Mouse (Mus musculus): ENCODE data around the gene Nras. TPM values are rescaled to one million over a fixed set of nuclear protein-coding genes. Genes with fewer than 3 reads are reported as not detected.

Nras gene
- polyA plus RNA-seq, 1 experiment, result 44.5 TPM

DNA sequence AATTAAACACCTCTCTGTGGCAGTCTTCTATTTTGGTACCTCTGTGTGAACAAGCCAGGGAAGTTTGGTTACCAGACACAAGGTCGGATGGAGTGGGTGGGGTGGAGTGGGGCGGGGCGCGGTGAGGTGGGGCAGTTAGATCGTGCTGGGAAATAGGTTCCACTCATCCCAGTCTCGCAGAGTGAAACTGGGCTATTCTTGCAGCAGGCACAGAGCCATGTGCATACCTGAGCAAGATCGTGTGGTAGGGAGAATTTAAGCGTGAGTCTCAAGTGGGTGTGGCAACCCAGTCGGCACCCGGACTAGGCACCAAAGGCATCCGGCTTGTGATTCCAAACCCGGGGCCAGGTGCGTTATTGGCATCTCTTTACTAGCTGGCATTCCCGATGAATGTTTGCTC is 43.8 kb downstream of the Nras start:
- TF ChIP-seq E2F4 (IDR thresholded peaks at IDR 0.05; ENCODE audit: insufficient read depth) (no peak), POLR2AphosphoS2 (IDR thresholded peaks at IDR 0.05; ENCODE audit: insufficient read length, low read depth) (no peak), USF1 (IDR thresholded peaks at IDR 0.05; ENCODE audit: low read depth) (no peak), REST (IDR thresholded peaks at IDR 0.05; ENCODE audit: insufficient read depth, insufficient read length) (no peak), MYOD1 (IDR thresholded peaks at IDR 0.05; ENCODE audit: control insufficient read depth in 1 of 3, insufficient read length in 2 of 3, low read depth in 2 of 3) (no peak), CEBPB (IDR thresholded peaks at IDR 0.05; ENCODE audit: insufficient read depth, poor library complexity, severe bottlenecking) (no peak)
- H3ac ChIP-seq (ENCODE audit: control insufficient read depth, insufficient read length), result peak overlapping the region; percentile 6
- H3K4me2 ChIP-seq (ENCODE audit: low read depth), result peak overlapping the region; percentile 99
- no peaks in the 10 kb centered on the region for H3K79me2 ChIP-seq (ENCODE audit: control insufficient read depth, insufficient read depth)
- no peaks in the 10 kb centered on the region for H3K27me3 ChIP-seq (ENCODE audit: control insufficient read depth, insufficient read depth, insufficient read length)
- H3K4me3 ChIP-seq, result peak overlapping the region; percentile 36
- H3K36me3 ChIP-seq (ENCODE audit: control insufficient read depth, insufficient read depth), result no peaks in the 10 kb centered on the region

- peak within 1 kb of the TSS; percentile 99 for H3K4me2 ChIP-seq (ENCODE audit: low read depth)
- peak within 1 kb of the TSS; percentile 36 for H3K4me3 ChIP-seq
- H3K79me2 ChIP-seq (ENCODE audit: control insufficient read depth, insufficient read depth), result no peaks in the 10 kb centered on the region
- H3ac ChIP-seq (ENCODE audit: control insufficient read depth, insufficient read length), result peak within 1 kb of the TSS; percentile 6
- H3K27me3 ChIP-seq (ENCODE audit: control insufficient read depth, insufficient read depth, insufficient read length), result no peaks in the 10 kb centered on the region
- TF ChIP-seq MYOG (IDR thresholded peaks at IDR 0.05; ENCODE audit: control insufficient read depth in 1 of 3, insufficient read depth in 1 of 3, insufficient read length in 2 of 3, low read depth in 2 of 3) (peak in 1 of 3 experiments; percentile 22), SRF (IDR thresholded peaks at IDR 0.05; ENCODE audit: control insufficient read depth, insufficient read length, low read depth) (no peak), POLR2AphosphoS2 (IDR thresholded peaks at IDR 0.05; ENCODE audit: insufficient read length, low read depth) (peak; percentile 89), MYOD1 (IDR thresholded peaks at IDR 0.05; ENCODE audit: control insufficient read depth in 1 of 3, insufficient read length in 2 of 3, low read depth in 2 of 3) (peak in 1 of 3 experiments; percentile 64), CEBPB (IDR thresholded peaks at IDR 0.05; ENCODE audit: insufficient read depth, poor library complexity, severe bottlenecking) (no peak), POLR2A (IDR thresholded peaks at IDR 0.05; ENCODE audit: insufficient read length, low read depth) (peak; percentile 98)
- H3K36me3 ChIP-seq (ENCODE audit: control insufficient read depth, insufficient read depth), result no peaks in the 10 kb centered on the region
Measured at GRCm38 (mm10) chr3:103102454-103103390, 44.6 kb downstream of the Nras start, which contains the start of gene Dennd2c. Dennd2c (plus strand) TSS chr3:103102604.

DNA sequence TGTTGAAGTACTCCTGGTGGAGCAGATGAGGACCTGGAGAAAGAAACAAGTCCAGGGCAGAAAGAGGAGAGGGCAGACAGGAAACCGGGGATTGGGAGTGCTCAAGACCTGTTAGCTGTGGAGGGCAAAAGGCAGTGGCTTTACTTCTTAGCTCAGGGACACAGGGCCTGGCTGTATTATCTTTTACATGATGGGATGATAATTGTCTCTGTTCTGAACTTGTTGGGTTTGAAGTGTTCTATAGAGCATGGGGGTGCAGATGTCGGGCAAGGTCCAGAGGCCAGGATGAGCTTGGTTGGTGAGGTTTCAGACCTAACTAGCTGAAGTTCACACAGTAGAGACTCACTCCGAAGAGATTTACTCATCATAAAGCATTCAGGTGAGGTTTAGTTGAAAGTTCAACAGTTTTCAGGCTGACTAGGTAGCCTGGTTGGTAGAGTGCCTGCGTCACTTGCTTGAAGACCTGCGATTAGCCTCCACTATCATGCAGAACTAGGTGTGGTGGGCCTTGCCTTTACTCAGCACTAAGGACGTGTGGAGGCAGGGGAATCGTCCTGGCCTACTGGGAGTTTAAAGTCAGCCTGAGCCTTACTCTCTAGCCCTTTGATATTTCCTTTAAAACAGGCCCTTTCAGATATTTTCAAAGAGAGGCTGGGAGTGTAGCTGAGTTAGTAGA is 49.6 kb downstream of the Nras start:
- TF ChIP-seq POLR2A (IDR thresholded peaks at IDR 0.05; ENCODE audit: insufficient read length, low read depth), result no peak
- TF ChIP-seq USF1 (IDR thresholded peaks at IDR 0.05; ENCODE audit: low read depth), result no peak
- TF ChIP-seq MYOD1 (IDR thresholded peaks at IDR 0.05; ENCODE audit: control insufficient read depth in 1 of 3, insufficient read length in 2 of 3, low read depth in 2 of 3), result no peak
- TF ChIP-seq CEBPB (IDR thresholded peaks at IDR 0.05; ENCODE audit: insufficient read depth, poor library complexity, severe bottlenecking), result no peak
- no peak for TF ChIP-seq MYOG (IDR thresholded peaks at IDR 0.05; ENCODE audit: control insufficient read depth in 1 of 3, insufficient read depth in 1 of 3, insufficient read length in 2 of 3, low read depth in 2 of 3)
- no peak for TF ChIP-seq TCF12 (IDR thresholded peaks at IDR 0.05; ENCODE audit: insufficient read depth, poor library complexity, severe bottlenecking)
- TF ChIP-seq POLR2AphosphoS2 (IDR thresholded peaks at IDR 0.05; ENCODE audit: insufficient read length, low read depth), result no peak
- no peak for TF ChIP-seq SRF (IDR thresholded peaks at IDR 0.05; ENCODE audit: control insufficient read depth, insufficient read length, low read depth)
- TF ChIP-seq MAX (IDR thresholded peaks at IDR 0.05; ENCODE audit: low read depth), result no peak
- no peak for TF ChIP-seq REST (IDR thresholded peaks at IDR 0.05; ENCODE audit: insufficient read depth, insufficient read length)
- no peak for TF ChIP-seq TCF3 (IDR thresholded peaks at IDR 0.05; ENCODE audit: insufficient read length, low read depth)
- TF ChIP-seq E2F4 (IDR thresholded peaks at IDR 0.05; ENCODE audit: insufficient read depth), result no peak
- no peak overlapping the region for H3K4me2 ChIP-seq (ENCODE audit: low read depth)
- no peaks in the 10 kb centered on the region for H3K79me2 ChIP-seq (ENCODE audit: control insufficient read depth, insufficient read depth)
- H3K27me3 ChIP-seq (ENCODE audit: control insufficient read depth, insufficient read depth, insufficient read length), result no peaks in the 10 kb centered on the region
- no peak overlapping the region for H3ac ChIP-seq (ENCODE audit: control insufficient read depth, insufficient read length)
- H3K4me3 ChIP-seq, result no peak overlapping the region
- no peaks in the 10 kb centered on the region for H3K36me3 ChIP-seq (ENCODE audit: control insufficient read depth, insufficient read depth)

DNA sequence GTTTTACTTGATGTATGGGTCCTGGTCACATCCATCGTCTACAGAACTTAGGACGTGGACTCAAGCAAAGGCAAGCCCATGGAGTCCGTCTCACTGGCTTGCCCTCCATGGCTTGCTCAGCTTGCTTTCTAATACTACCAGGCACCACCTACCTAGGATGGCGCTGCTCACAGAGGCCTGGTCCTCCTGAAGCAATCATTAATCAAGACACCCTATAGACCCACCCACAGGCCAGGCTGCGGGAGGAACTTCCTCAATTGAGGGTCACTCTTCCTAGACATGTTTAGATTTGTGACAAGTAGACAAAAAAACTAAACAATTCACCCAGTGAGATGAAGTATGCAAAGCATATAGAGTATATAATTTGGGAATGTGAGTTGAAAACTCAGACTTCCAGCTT is 54.1 kb downstream of the Nras start:
- no peak overlapping the region for H3K4me2 ChIP-seq (ENCODE audit: low read depth)
- no peak overlapping the region for H3ac ChIP-seq (ENCODE audit: control insufficient read depth, insufficient read length)
- no peaks in the 10 kb centered on the region for H3K27me3 ChIP-seq (ENCODE audit: control insufficient read depth, insufficient read depth, insufficient read length)
- H3K36me3 ChIP-seq (ENCODE audit: control insufficient read depth, insufficient read depth), result no peaks in the 10 kb centered on the region
- H3K4me3 ChIP-seq, result no peak overlapping the region
- no peak for TF ChIP-seq TCF12 (IDR thresholded peaks at IDR 0.05; ENCODE audit: insufficient read depth, poor library complexity, severe bottlenecking)
- TF ChIP-seq REST (IDR thresholded peaks at IDR 0.05; ENCODE audit: insufficient read depth, insufficient read length), result no peak
- TF ChIP-seq E2F4 (IDR thresholded peaks at IDR 0.05; ENCODE audit: insufficient read depth), result no peak
- TF ChIP-seq POLR2A (IDR thresholded peaks at IDR 0.05; ENCODE audit: insufficient read length, low read depth), result no peak
- TF ChIP-seq MYOD1 (IDR thresholded peaks at IDR 0.05; ENCODE audit: control insufficient read depth in 1 of 3, insufficient read length in 2 of 3, low read depth in 2 of 3), result no peak
- no peak for TF ChIP-seq CEBPB (IDR thresholded peaks at IDR 0.05; ENCODE audit: insufficient read depth, poor library complexity, severe bottlenecking)
- TF ChIP-seq USF1 (IDR thresholded peaks at IDR 0.05; ENCODE audit: low read depth), result no peak
- TF ChIP-seq MAX (IDR thresholded peaks at IDR 0.05; ENCODE audit: low read depth), result no peak
- TF ChIP-seq SRF (IDR thresholded peaks at IDR 0.05; ENCODE audit: control insufficient read depth, insufficient read length, low read depth), result no peak
- TF ChIP-seq POLR2AphosphoS2 (IDR thresholded peaks at IDR 0.05; ENCODE audit: insufficient read length, low read depth), result no peak
- TF ChIP-seq MYOG (IDR thresholded peaks at IDR 0.05; ENCODE audit: control insufficient read depth in 1 of 3, insufficient read depth in 1 of 3, insufficient read length in 2 of 3, low read depth in 2 of 3), result no peak
- no peak for TF ChIP-seq TCF3 (IDR thresholded peaks at IDR 0.05; ENCODE audit: insufficient read length, low read depth)
- no peaks in the 10 kb centered on the region for H3K79me2 ChIP-seq (ENCODE audit: control insufficient read depth, insufficient read depth)

Other genes with a start within 250 kb of the Nras start
- 0.17 TPM for gene Sycp1, start 122.2 kb upstream of the Nras start, polyA plus RNA-seq (2012; fragmentation: generic; extraction: Trizol)
- gene Nr1h5, start 94.2 kb upstream of the Nras start, polyA plus RNA-seq (2012; fragmentation: generic; extraction: Trizol), result 0.17 TPM
- 27.0 TPM for gene Sike1, start 62.6 kb upstream of the Nras start, polyA plus RNA-seq (2012; fragmentation: generic; extraction: Trizol)
- 112 TPM for gene Csde1, start 37.9 kb upstream of the Nras start, polyA plus RNA-seq (2012; fragmentation: generic; extraction: Trizol)
- gene Ampd1, start 15.7 kb downstream of the Nras start, polyA plus RNA-seq (2012; fragmentation: generic; extraction: Trizol), result 2.4 TPM
- 2.4 TPM for gene Dennd2c, start 44.3 kb downstream of the Nras start, polyA plus RNA-seq (2012; fragmentation: generic; extraction: Trizol)
- gene Bcas2, start 113.4 kb downstream of the Nras start, polyA plus RNA-seq (2012; fragmentation: generic; extraction: Trizol), result 71.4 TPM
- 5.6 TPM for gene Trim33, start 221.0 kb downstream of the Nras start, polyA plus RNA-seq (2012; fragmentation: generic; extraction: Trizol)